Mouse (Mus musculus) adrenal gland, postnatal 14 days (tissue): ENCODE results near the gene Abcc4. TPM values are rescaled to one million over a fixed set of nuclear protein-coding genes. Genes with fewer than 3 reads are reported as not detected.

Experiments used
- DNase-seq: peaks from one replicate; pipeline ENCODE4 v3.0.0; 2021; ENCODE audit warnings: mixed read lengths
- microRNA-seq, 2 experiments: library from miRNA; unstranded; fragments of <30 nt; microRNA quantifications; one replicate each; pipeline ENCODE4 v1.2.0; 2021
- total RNA-seq: library from RNA; stranded (reverse); gene quantifications from 2 replicates; pipeline ENCODE4 v1.2.3, GENCODE M21; 2021

Abcc4 gene
- total RNA-seq, 1 experiment from 2014 or later = 9.4 TPM

- no peak for DNase-seq
These were observed 272.2 kb downstream of the Abcc4 start for GRCm38 (mm10) chr14:118433848-118434247.

Small RNA genes lying within 50 kb of the gene (microRNA-seq; reads per million reads assigned to microRNA genes)
- gene Mir6391 = 0 reads per million in 2 experiments

Other genes with a start within 250 kb of the Abcc4 start
- 0.37 and 1.2 TPM in 2 replicates for gene Cldn10, start 81.7 kb upstream of the Abcc4 start, total RNA-seq
- 13.3 and 13.4 TPM in 2 replicates for gene Dzip1, start 219.2 kb upstream of the Abcc4 start, total RNA-seq
- gene Dnajc3, start 231.8 kb upstream of the Abcc4 start, total RNA-seq = 53.6 and 56.4 TPM in 2 replicates